Mouse (Mus musculus): Measurements from ENCODE around the gene Gpr12. TPM values are rescaled to one million over a fixed set of nuclear protein-coding genes. Genes with fewer than 3 reads are reported as not detected.
"Not testable (repeated sequence)": the region's sequence is repeated elsewhere in the genome, so short reads cannot be mapped to it uniquely, and the experiment has no call there.

Gene Gpr12
- not detected in 3 replicates for total RNA-seq (2017)

GRCm38 (mm10) chr5:146584478-146585306 is at the start of gene Gpr12:
Gpr12 (minus strand) TSS chr5:146585239.
- no peak for ATAC-seq (replicated peaks; ENCODE audit: insufficient number of reproducible peaks, low FRiP score, low TSS enrichment, poor library complexity, severe bottlenecking)

GRCm38 (mm10) chr5:146631602-146632001 is 46.6 kb upstream of the Gpr12 start:
- no peak for ATAC-seq (replicated peaks; ENCODE audit: insufficient number of reproducible peaks, low FRiP score, low TSS enrichment, poor library complexity, severe bottlenecking)

GRCm38 (mm10) chr5:146630961-146631360 is 45.9 kb upstream of the Gpr12 start:
- ATAC-seq (replicated peaks; ENCODE audit: insufficient number of reproducible peaks, low FRiP score, low TSS enrichment, poor library complexity, severe bottlenecking): no peak

GRCm38 (mm10) chr5:146629636-146630035 is 44.6 kb upstream of the Gpr12 start:
- no peak for ATAC-seq (replicated peaks; ENCODE audit: insufficient number of reproducible peaks, low FRiP score, low TSS enrichment, poor library complexity, severe bottlenecking)

- ATAC-seq (replicated peaks; ENCODE audit: insufficient number of reproducible peaks, low FRiP score, low TSS enrichment, poor library complexity, severe bottlenecking): no peak
These were observed 43.8 kb upstream of the Gpr12 start for GRCm38 (mm10) chr5:146628804-146629203.

GRCm38 (mm10) chr5:146627901-146628300 is 42.9 kb upstream of the Gpr12 start:
- no peak for ATAC-seq (replicated peaks; ENCODE audit: insufficient number of reproducible peaks, low FRiP score, low TSS enrichment, poor library complexity, severe bottlenecking)

GRCm38 (mm10) chr5:146625635-146626311 is 40.7 kb upstream of the Gpr12 start:
- ATAC-seq (replicated peaks; ENCODE audit: insufficient number of reproducible peaks, low FRiP score, low TSS enrichment, poor library complexity, severe bottlenecking): no peak

GRCm38 (mm10) chr5:146611830-146612229 is 26.8 kb upstream of the Gpr12 start:
- ATAC-seq (replicated peaks; ENCODE audit: insufficient number of reproducible peaks, low FRiP score, low TSS enrichment, poor library complexity, severe bottlenecking): no peak

- no peak for ATAC-seq (replicated peaks; ENCODE audit: insufficient number of reproducible peaks, low FRiP score, low TSS enrichment, poor library complexity, severe bottlenecking)
These were observed 26.0 kb upstream of the Gpr12 start for GRCm38 (mm10) chr5:146611009-146611408.

- ATAC-seq (replicated peaks; ENCODE audit: insufficient number of reproducible peaks, low FRiP score, low TSS enrichment, poor library complexity, severe bottlenecking): no peak
These were observed 24.6 kb upstream of the Gpr12 start for GRCm38 (mm10) chr5:146609646-146610045.

GRCm38 (mm10) chr5:146607816-146608215 is 22.8 kb upstream of the Gpr12 start:
- no peak for ATAC-seq (replicated peaks; ENCODE audit: insufficient number of reproducible peaks, low FRiP score, low TSS enrichment, poor library complexity, severe bottlenecking)

GRCm38 (mm10) chr5:146606895-146607294 is 21.9 kb upstream of the Gpr12 start:
- ATAC-seq (replicated peaks; ENCODE audit: insufficient number of reproducible peaks, low FRiP score, low TSS enrichment, poor library complexity, severe bottlenecking): no peak

GRCm38 (mm10) chr5:146606221-146606620 is 21.2 kb upstream of the Gpr12 start:
- no peak for ATAC-seq (replicated peaks; ENCODE audit: insufficient number of reproducible peaks, low FRiP score, low TSS enrichment, poor library complexity, severe bottlenecking)

GRCm38 (mm10) chr5:146599970-146600369 is 14.9 kb upstream of the Gpr12 start:
- ATAC-seq (replicated peaks; ENCODE audit: insufficient number of reproducible peaks, low FRiP score, low TSS enrichment, poor library complexity, severe bottlenecking): no peak

- not testable (repeated sequence) for ATAC-seq (replicated peaks; ENCODE audit: insufficient number of reproducible peaks, low FRiP score, low TSS enrichment, poor library complexity, severe bottlenecking)
These were observed 14.2 kb upstream of the Gpr12 start for GRCm38 (mm10) chr5:146599216-146599615.

- ATAC-seq (replicated peaks; ENCODE audit: insufficient number of reproducible peaks, low FRiP score, low TSS enrichment, poor library complexity, severe bottlenecking): no peak
These were observed 13.4 kb upstream of the Gpr12 start for GRCm38 (mm10) chr5:146598215-146599119.

GRCm38 (mm10) chr5:146597503-146597874 is 12.4 kb upstream of the Gpr12 start:
- ATAC-seq (replicated peaks; ENCODE audit: insufficient number of reproducible peaks, low FRiP score, low TSS enrichment, poor library complexity, severe bottlenecking): no peak

- ATAC-seq (replicated peaks; ENCODE audit: insufficient number of reproducible peaks, low FRiP score, low TSS enrichment, poor library complexity, severe bottlenecking): no peak
These were observed 11.8 kb upstream of the Gpr12 start for GRCm38 (mm10) chr5:146596612-146597502.

All from monocyte, adult 5-6 weeks (primary cell).